ENCODE assay signal across 11 mouse cellular contexts in the genomic region with DNA sequence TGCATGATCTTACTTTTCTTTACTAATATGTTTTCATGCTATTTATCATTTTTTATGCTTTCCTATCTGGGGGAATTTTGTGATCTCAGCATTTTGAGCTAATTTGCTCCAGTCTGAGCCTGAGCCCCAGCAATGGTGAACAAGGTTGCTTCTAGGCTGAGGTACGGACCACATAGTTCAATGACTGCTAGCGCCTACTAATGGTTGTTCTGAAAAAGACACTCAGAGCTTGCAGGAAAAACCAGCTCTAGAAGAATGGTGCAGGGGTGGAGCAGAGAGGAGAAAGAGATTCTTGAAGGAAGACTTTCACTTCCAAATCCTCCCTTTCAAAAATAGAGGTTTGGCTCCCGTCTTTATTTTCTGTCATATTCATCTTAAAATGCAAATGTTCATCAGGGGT. TPM values are rescaled to one million over a fixed set of nuclear protein-coding genes. Genes with fewer than 3 reads are reported as not detected.
DNase-seq lines count a peak whose midpoint lies in the region; ATAC-seq and TF ChIP-seq lines count a peak whose summit lies in the region.
"Had no signal": no experiment of that assay in that cellular context is flagged by ENCODE, and none has a peak within 500 bp of the region (broad histone marks: within the 10 kb centered on the region; RNA-seq: fewer than 3 reads in every experiment).

No protein-coding gene starts in this region.

- no peaks in the 10 kb centered on the region for H3K9me3 ChIP-seq in hindbrain, postnatal 0 days (ENCODE audit: low read length)
- H3K9me3 ChIP-seq in hindbrain, embryonic 12.5 days (replicated peaks), result no peaks in the 10 kb centered on the region
- H3K9me3 ChIP-seq in stomach, postnatal 0 days (ENCODE audit: control insufficient read depth, low read length), result no peaks in the 10 kb centered on the region
- H3K9me3 ChIP-seq in limb, embryonic 10.5 days (replicated peaks), result no peaks in the 10 kb centered on the region
- H3K9me3 ChIP-seq: neural tube, embryonic 15.5 days had no signal

- H3K27ac ChIP-seq in hindbrain, postnatal 0 days, result no peak overlapping the region
- no peak overlapping the region for H3K27ac ChIP-seq in hindbrain, embryonic 12.5 days
- H3K27ac ChIP-seq in stomach, postnatal 0 days (replicated peaks), result no peak overlapping the region
- H3K27ac ChIP-seq in limb, embryonic 10.5 days, result no peak overlapping the region
- H3K27ac ChIP-seq: neural tube, embryonic 15.5 days had no signal

- H3K36me3 ChIP-seq in hindbrain, postnatal 0 days (ENCODE audit: insufficient read depth, low read length), result no peaks in the 10 kb centered on the region
- no peaks in the 10 kb centered on the region for H3K36me3 ChIP-seq in hindbrain, embryonic 12.5 days
- H3K36me3 ChIP-seq in stomach, postnatal 0 days (ENCODE audit: control insufficient read depth, insufficient read depth, low read length), result no peaks in the 10 kb centered on the region
- H3K36me3 ChIP-seq in limb, embryonic 10.5 days, result no peaks in the 10 kb centered on the region
- H3K36me3 ChIP-seq: neural tube, embryonic 15.5 days had no signal

- no peak for TF ChIP-seq EP300 in stomach, postnatal 0 days (optimal IDR thresholded peaks at IDR 0.05)

- no peak overlapping the region for H3K4me3 ChIP-seq in hindbrain, postnatal 0 days (ENCODE audit: low read length)
- H3K4me3 ChIP-seq in hindbrain, embryonic 12.5 days, result no peak overlapping the region
- no peak overlapping the region for H3K4me3 ChIP-seq in stomach, postnatal 0 days (ENCODE audit: low read depth, low read length)
- no peak overlapping the region for H3K4me3 ChIP-seq in limb, embryonic 10.5 days
- H3K4me3 ChIP-seq: megakaryocyte, embryonic 14.5 days; neural tube, embryonic 15.5 days had no signal

- WGBS in hindbrain, postnatal 0 days, result 21% methylated on average over 3 of the region's 3 CpGs
- 12% methylated on average over 3 of the region's 3 CpGs for WGBS in hindbrain, embryonic 12.5 days
- WGBS in stomach, postnatal 0 days, result 16% methylated on average over 3 of the region's 3 CpGs
- WGBS in limb, embryonic 10.5 days, result 13% methylated on average over 3 of the region's 3 CpGs

- peak; percentile 64 for TF ChIP-seq CTCF in hindbrain, postnatal 0 days (IDR thresholded peaks at IDR 0.05; ENCODE audit: low read depth)
- peak; percentile 52 for TF ChIP-seq CTCF in stomach, postnatal 0 days (IDR thresholded peaks at IDR 0.05; ENCODE audit: low read depth)

- H3K4me2 ChIP-seq in hindbrain, postnatal 0 days (ENCODE audit: low read depth, low read length), result no peak overlapping the region
- no peak overlapping the region for H3K4me2 ChIP-seq in hindbrain, embryonic 12.5 days (replicated peaks)
- no peak overlapping the region for H3K4me2 ChIP-seq in stomach, postnatal 0 days (replicated peaks; ENCODE audit: low read depth)
- H3K4me2 ChIP-seq: neural tube, embryonic 15.5 days had no signal

- H3K9ac ChIP-seq in hindbrain, postnatal 0 days (replicated peaks; ENCODE audit: low read length), result no peak overlapping the region
- no peak overlapping the region for H3K9ac ChIP-seq in hindbrain, embryonic 12.5 days
- H3K9ac ChIP-seq in stomach, postnatal 0 days (ENCODE audit: low read length), result no peak overlapping the region
- H3K9ac ChIP-seq: neural tube, embryonic 15.5 days had no signal

- peaks cover 19% of the 10 kb centered on the region; the same call in 1 of the 2 replicates for H3K27me3 ChIP-seq in hindbrain, postnatal 0 days (ENCODE audit: insufficient read depth, low read length)
- peaks cover 32% of the 10 kb centered on the region for H3K27me3 ChIP-seq in hindbrain, embryonic 12.5 days
- no peaks in the 10 kb centered on the region; the same call in 1 of the 2 replicates for H3K27me3 ChIP-seq in stomach, postnatal 0 days (ENCODE audit: control insufficient read depth, insufficient read depth, low read length)
- H3K27me3 ChIP-seq in limb, embryonic 10.5 days (ENCODE audit: low read depth, poor library complexity, severe bottlenecking), result peaks cover 24% of the 10 kb centered on the region

- peak; percentile 68 for DNase-seq in hindbrain, postnatal 0 days (ENCODE audit: low spot score)
- peak; percentile 37 for DNase-seq in thymus, postnatal 0 days (ENCODE audit: low spot score)
- no peak for DNase-seq in thymus, postnatal 10 days (ENCODE audit: low spot score in 2 of 2)
- peak; percentile 76 for DNase-seq in ZHBTc4 (ENCODE audit: low read depth, low spot score)
- DNase-seq in stomach, postnatal 0 days (ENCODE audit: low spot score), result no peak
- no peak for DNase-seq in limb, embryonic 10.5 days (ENCODE audit: low spot score)
- DNase-seq: heart, postnatal 14 days; kidney, postnatal 14 days had no signal

- ATAC-seq in hindbrain, postnatal 0 days, result no peak
- ATAC-seq in hindbrain, embryonic 12.5 days (ENCODE audit: low FRiP score), result no peak
- no peak for ATAC-seq in stomach, postnatal 0 days (ENCODE audit: low FRiP score, low TSS enrichment)

- H3K4me1 ChIP-seq in hindbrain, postnatal 0 days (ENCODE audit: insufficient read depth, low read length), result peaks cover 7% of the 10 kb centered on the region; the same call in 1 of the 2 replicates
- peaks cover 13% of the 10 kb centered on the region for H3K4me1 ChIP-seq in hindbrain, embryonic 12.5 days
- H3K4me1 ChIP-seq in stomach, postnatal 0 days (replicated peaks; ENCODE audit: control insufficient read depth, insufficient read depth), result peaks cover 3% of the 10 kb centered on the region; the same call in 1 of the 2 replicates
- peaks cover 20% of the 10 kb centered on the region for H3K4me1 ChIP-seq in limb, embryonic 10.5 days

RNA-seq across cellular contexts. Expression of a gene that starts 1.6 kb away (rescaled TPM):
- 5.3 and 5.7 TPM in 2 replicates for total RNA-seq in hindbrain, postnatal 0 days (2014; rRNA removed)
- polyA plus RNA-seq in hindbrain, postnatal 0 days (2015; fragmentation: Nextera tagmentation; extraction: Ambion mirVana), result 3.5 and 4.2 TPM in 2 replicates
- 5.1 and 6.4 TPM in 2 replicates for polyA plus RNA-seq in hindbrain, embryonic 12.5 days (2016; fragmentation: Nextera tagmentation; extraction: Ambion mirVana)
- polyA plus RNA-seq in thymus, postnatal 0 days (2015; fragmentation: Nextera tagmentation; extraction: Ambion mirVana), result 8.4 and 9.1 TPM in 2 replicates
- 0.96 and 1.2 TPM in 2 replicates for polyA plus RNA-seq in stomach, postnatal 0 days (2015; fragmentation: Nextera tagmentation; extraction: Ambion mirVana)
- polyA plus RNA-seq in limb, embryonic 10.5 days (2016; fragmentation: Nextera tagmentation; extraction: Ambion mirVana), result 4.0 and 4.5 TPM in 2 replicates

Comparison
In these comparisons a context has a peak if more than half of its experiments do, and no peak if none do; other contexts are left out.
1. DNase-seq: peak in hindbrain, postnatal 0 days (single experiment), thymus, postnatal 0 days (single experiment) and ZHBTc4 (single experiment); none in thymus, postnatal 10 days (0 of 2), stomach, postnatal 0 days (single experiment) and limb, embryonic 10.5 days (single experiment).